Mouse (Mus musculus) cerebellum, adult 2 months (tissue): ENCODE results near the gene Gjb1.

Source experiments
- CTCF ChIP-seq: fragments of 200-500 bp; IDR thresholded peaks from 2 replicates; pipeline ENCODE4 v1.5.1; 2011; ENCODE audit warnings: low read depth, mild to moderate bottlenecking, control low read depth, low read length, moderate library complexity, borderline replicate concordance; ENCODE audit not compliant: insufficient read depth
- POLR2A ChIP-seq: fragments of 200-500 bp; IDR thresholded peaks from 2 replicates; pipeline ENCODE4 v1.6.1; 2011; ENCODE audit warnings: low read length, control low read depth, borderline replicate concordance; ENCODE audit not compliant: insufficient read depth

DNA sequence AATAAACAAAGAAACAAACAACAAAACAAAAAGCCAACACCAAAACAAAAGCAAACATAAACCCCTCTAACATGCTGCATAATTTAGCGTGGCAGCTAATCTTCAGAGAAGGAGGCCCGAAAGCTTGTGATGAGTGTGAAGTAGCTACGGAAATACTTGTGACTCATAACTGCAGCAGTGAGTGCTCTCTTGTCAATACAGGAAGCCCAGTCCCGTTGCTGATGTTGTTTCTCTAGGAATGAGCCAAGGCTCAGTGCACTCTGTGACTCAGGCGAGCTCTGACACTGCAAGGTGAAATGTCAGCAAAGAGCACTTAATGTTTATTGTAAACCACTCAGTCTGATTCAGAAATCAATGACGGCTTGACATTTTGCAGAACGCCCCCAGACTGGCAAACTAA is 7.2 kb upstream of the Gjb1 start:
- no peak for TF ChIP-seq CTCF
- no peak for TF ChIP-seq POLR2A
